Mouse (Mus musculus): ENCODE measurements at regions not wholly inside any gene's neighbourhood (a gene's known extent, or its start where the extent isn't known, plus 50 kb on each side); places are given as distances from the start of the nearest gene placed in this dataset.

DNA sequence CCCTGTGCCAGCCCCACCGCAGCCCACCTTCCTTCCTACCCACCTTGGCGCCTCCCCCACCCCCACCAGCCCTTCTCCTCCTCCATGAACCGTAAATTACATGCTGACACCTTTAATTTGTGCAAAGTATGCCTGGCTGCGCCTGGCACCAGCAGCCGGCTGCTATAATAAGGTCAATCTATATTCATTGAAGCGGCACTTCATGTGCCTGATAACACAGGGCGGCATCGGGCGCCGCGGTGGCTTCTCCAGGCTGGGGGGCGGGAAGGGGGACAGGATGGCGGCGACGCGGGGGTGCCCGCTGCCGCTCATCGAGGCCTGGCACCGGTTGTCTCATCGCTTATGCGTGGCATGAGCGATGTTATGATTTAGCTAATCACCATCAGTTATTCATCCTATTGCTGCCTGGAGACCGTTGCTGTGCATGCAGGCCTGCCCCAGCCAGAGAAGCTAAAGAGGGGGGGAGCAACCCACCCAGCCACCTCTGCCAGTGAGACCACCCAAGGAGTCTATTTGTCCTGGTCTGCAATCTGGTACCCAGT lies 157.5 kb downstream of the Rplp1 start:
- no peak for DNase-seq

DNA sequence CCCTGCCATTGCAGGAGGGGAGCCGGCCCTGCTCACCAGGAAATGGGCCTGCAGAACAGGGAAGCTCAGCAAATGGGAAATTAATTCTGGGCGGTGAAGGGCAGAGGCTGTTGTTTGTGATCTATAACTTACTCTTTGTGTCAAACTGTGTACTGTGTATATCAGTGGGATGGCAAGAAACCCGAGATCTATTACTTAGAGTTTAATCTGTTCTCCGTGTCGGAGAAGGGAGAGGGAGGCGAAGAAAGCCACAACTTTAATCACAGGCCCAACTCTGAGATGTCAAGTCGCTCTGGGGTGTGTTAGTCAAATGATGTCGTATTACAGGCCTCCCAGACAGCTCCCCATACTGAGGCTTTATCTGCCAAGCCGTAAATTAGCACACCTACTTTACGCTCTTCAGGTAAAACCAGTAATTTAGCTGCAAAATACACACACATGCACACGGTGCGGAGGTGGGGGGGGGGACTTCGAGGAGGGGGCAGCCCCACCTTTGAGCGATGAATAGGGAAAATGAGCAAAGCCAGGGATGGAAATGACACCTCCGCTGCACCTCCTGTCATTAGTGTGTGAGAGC lies 158.0 kb downstream of the Rplp1 start:
- no peak for DNase-seq

DNA sequence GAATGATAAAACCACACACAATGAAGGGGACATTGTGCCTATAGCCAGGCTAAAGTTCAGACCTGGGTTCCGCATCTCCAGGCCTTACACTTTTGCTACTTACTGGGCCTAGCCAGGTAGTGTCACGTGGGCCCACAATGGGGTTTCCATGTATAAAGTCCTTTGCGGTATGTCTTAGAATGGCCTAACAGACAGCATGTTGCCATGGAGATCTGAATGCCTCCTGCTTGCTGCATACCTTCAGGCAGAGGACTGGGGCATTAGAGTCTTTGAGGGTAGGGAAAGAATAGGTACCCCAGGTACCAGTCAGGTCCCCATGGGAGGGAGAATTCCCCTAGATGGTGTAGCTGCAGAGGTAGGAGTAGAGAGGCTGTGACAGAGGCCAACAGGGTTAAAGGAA lies 159.0 kb downstream of the Rplp1 start:
- DNase-seq, result no peak

DNA sequence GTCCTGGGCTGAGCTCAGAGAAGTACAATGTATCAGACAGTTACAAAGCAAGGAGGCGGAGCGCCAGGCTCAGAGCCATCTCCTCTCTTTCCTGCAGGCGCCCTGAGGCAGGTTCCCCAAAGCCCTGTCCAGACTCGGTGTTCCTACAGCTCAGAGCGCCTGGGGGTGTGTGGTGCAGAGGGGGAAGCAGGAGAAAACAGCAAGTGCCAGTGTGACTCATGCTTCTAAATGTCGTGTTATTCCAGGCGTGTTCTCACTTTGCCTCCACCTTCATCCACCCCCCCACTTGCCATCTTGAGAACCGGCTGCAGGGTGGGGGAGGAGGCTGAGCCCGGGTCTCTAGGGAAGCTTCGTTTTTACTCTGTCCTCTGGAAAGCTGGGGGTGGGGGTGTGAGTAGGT lies 160.5 kb downstream of the Rplp1 start:
- DNase-seq, result peak in 1 of 2 experiments; percentile 19

DNA sequence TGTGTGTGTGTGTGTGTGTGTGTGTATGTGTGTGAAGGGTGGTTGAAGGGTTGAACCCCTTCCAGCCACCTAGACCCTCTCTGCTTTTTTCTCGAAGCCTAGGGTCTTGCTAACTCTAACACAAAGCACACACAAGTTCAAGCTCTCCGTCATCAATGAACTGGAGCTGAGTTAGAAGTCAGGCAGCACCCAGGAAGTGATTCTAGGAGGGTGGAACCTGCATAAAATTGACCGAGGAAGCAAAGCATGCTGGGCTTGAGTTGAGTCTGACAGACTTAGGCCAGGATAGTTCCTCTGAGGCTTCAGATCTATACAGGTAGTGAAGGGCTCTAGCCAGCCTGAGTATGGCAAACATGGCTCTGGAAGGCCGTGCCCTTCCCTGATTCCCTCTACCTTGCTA lies 165.1 kb downstream of the Rplp1 start:
- DNase-seq, result no peak

DNA sequence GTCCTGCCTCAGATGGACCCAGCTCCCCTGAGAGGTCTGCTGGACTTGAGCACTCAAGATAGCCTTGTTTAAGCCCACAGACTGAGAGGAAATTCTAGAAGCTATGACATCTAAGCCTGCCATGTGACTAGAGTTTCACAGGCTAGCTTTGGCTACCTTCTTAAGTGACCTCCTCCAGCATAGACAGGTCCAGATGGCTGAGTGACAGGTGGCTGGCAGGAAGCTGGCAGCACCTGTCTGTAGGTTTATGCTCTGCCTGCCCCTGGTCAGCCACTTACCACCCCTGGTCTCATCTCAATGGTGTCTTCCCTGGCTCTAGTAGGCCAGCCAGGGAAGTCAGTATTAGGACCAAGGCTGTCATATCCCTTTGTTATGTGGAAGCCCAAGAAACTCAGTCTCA lies 165.9 kb downstream of the Rplp1 start:
- no peak for DNase-seq

DNA sequence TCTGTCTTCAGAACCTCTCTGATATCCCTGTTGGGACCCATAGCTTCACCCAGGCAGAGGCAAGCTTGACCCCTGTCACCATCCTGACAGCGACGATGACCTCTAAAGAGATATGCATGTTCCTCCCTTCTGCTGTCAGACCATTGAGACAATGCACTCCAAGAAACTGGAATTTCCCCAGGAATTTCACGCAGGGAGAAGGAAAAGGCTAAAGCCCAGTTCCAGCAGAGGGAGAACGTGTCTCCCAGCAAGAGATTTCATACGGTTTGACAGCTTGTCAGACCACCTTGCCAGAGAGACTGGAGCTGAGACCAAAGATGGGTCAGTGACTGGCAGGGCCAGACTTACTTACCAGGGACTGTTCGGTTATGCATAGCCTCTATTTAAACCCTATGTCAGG lies 167.9 kb downstream of the Rplp1 start:
- DNase-seq, result no peak

DNA sequence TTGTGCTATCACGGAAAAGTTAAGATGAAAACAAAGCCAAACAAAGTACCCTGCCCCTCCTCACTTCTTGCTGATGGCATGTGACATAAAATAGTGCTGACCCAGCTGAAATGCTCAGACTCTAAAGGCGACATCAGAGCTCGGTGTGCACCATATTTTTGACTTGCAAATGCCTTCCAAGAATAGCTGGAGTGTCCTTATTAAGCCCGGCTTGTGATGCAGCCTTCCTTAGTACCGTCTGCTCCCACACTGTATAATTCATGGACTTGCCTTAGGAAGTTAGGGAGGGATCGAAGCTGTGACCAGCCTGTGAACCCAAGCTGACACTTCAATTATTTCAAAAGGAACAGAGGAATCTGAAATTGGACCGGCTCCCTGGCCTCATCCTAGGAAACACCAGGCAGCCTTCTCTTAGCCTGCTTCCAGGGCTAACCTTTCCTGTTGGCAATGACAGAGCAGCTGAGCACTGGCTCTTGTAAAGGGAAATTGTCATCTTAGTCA lies 169.0 kb downstream of the Rplp1 start:
- no peak for DNase-seq

DNA sequence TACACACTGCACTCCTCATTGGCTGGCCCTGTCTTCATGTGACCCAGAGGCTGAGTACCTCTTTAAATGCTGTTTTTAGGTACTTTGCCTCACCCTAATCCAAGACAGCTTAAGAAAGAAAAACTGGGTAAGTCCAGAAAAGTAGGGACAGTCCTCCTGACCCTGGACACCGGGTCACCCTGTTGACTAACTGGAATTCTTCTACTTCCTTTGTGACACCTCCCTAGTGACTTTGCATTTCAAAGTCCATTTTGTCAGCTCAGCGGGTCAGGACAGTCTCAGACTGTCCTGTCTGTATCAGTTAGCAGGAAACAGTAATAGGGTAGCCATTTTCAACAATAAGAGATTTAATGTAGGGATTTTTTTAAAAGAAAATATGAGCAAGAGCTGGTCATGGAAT lies 180.8 kb downstream of the Rplp1 start:
- no peak for DNase-seq

DNA sequence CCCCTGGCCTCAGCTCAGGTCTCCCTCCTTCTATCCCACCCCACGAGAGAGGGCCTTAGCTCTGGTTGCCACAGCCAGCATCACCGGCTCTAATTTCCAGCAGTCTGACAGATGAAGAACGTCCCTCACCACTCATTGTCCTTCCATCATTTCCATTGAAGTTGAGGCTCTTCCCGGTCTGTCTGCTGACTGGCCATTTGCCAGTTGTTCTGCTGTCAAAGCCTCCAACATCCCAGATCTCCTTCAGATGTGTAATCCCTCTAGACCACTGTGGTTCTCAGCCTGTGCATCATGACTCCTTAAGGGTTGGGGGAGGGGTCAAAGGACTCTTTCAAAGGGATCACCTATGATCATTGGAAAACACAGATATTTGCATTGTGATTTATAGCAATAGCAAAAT lies 181.6 kb downstream of the Rplp1 start:
- DNase-seq, result no peak

DNA sequence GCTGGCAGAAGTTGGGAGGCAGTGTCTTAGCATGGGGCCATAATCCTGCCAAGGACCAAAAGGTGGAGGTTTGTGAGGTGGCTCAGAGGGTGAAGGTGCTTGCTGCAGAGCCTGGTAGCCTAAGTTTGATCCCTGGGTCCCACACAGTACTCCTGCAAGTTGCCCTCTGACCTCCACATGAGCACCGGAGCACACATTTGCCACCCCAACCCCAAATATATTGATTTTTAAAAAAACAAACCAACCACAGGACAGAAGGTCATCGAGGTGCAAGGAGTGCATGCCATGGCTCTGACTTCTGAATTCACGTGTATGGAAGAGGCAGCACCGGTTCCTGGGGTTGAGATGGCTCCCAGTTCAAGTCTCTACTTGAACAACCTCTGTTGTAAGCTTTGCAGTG lies 186.2 kb downstream of the Rplp1 start:
- DNase-seq, result no peak

DNA sequence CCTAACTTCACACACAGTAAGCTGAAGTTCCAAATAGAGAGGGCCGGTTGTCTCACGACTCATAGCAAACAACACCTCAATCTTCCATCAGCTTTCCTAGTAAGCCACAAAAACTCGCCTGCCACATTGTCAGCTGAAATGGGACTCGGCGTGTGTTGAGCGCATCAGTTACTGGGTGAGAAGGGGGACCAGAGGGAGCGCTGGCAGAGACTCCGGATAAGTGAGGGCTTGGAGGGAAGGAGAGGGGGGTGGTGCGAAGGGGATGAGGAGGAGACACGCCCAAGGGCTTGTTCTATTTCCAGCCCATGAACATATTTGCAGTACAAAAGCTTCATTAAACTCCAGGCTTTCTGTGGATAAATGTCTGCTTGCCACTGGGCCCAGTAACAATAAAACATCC lies 186.7 kb downstream of the Rplp1 start:
- DNase-seq, result no peak

DNA sequence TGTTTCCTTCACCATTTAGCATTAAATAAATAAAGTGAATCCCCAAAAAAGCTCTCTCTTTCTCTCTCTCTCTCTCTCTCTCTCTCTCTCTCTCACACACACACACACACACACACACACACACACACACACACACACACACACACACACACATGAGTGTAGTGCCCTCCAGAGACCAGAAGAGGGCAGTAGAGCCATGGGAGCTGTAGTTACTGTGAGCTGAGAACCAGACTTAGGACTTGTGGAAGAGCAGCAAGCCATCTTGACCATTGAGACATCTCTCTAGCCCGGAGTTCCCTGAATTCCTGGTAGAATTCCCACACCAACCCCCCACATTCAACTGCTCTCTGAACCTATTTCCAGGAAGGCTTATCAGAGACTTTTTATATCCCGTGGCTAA lies 190.3 kb downstream of the Rplp1 start:
- no peak for DNase-seq

DNA sequence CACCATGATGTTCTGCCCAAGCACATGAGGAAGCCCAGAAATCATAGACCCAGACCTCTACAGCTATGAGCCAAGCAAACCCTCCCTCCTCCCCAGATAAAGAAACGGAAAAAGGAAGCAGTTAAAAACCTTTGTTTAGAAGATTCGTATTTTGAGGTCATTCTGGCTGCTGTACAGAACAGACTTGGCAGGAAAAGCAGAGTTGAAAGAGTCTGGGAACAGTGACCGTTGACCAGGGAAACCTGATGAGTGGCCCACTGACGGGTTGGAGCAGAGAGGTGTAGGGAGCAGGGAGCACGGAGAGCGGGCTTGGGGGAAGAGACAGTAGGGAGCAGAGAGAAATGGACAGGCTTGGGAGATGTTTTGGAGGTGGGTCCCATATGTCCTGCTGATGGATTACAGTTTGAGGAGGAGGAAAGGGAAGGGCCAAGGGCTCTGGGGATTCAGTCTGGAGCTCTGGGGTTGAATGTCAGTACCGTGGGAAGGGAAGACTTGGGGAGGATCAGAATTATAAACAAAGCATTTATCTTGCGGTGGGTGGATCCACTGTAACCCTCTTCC lies 191.2 kb downstream of the Rplp1 start:
- DNase-seq, result no peak

DNA sequence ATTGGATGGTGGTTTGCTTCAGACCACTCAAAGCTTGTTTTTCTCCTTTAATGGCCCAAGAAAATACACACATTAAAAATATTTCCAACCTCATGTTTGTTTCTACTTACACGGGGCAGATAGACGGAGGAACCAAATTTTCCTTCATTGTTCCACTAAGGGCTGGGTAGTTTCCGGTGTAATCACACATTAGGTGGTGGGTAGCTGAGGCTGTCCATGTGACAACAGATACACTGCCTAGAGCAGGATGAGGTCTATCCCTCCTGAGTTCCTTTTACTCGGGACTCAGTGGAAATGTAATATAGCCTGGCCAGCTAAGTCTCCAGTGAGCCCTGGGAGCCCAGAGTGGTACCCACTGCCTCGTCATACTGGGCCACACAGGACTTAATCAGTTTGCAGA lies 192.5 kb downstream of the Rplp1 start:
- no peak for DNase-seq

DNA sequence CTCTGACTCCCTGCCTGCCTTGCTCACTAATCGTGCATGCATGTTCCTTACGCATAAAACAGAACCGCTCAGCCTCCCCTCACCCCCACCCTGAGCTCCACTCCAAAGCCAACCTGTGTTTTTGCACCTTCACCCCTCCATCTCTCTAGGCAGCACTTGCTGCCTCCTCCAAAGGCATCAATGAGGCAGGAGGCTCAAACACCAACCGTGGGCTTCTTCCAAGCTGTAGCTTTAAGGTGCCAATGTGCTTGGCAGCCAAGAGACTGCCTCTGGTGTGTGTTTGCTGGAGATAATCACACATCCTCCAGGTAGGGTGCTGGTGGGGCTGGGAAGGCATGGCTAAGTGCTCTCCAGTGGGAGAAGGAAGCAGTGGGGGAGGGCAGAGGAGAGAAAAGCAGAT lies 193.3 kb downstream of the Rplp1 start:
- DNase-seq, result no peak

DNA sequence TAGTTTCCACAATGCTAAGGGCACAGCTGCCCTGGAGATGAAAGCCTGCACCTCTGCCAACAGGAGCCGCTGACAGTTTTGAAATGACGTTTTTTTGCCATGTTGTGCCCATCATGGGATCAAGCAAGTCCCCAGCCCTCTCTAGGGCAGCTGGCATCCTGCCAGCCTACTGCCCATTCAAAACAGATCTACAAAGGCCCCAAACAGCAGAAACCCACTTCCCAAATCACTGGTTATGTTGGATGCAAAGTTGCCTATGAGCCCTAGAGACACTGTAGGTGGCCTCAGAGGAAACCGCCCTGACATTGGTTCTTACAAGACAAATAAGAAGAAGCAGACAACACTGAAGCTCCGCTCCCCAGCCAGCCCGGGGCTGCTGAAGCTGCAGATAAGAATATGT lies 194.1 kb downstream of the Rplp1 start:
- no peak for DNase-seq

DNA sequence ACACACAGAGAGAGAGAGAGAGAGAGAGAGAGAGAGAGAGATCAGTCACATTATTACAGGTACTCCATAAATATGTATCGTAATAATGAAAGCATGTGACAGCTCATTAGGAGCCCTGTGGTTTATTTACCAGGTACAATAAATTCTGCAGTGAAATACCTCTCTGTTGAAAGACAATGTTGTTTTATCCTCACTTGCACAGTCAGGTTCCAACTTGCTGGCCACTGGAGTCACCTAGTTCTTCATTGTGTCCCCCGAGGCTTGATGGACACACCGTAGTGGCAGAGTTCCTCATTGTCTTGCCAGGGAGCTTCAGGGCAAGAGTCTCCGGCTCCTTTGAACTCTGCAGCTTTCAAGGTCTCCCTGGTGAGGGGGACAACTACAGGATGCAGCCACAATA lies 197.6 kb downstream of the Rplp1 start:
- no peak for DNase-seq

DNA sequence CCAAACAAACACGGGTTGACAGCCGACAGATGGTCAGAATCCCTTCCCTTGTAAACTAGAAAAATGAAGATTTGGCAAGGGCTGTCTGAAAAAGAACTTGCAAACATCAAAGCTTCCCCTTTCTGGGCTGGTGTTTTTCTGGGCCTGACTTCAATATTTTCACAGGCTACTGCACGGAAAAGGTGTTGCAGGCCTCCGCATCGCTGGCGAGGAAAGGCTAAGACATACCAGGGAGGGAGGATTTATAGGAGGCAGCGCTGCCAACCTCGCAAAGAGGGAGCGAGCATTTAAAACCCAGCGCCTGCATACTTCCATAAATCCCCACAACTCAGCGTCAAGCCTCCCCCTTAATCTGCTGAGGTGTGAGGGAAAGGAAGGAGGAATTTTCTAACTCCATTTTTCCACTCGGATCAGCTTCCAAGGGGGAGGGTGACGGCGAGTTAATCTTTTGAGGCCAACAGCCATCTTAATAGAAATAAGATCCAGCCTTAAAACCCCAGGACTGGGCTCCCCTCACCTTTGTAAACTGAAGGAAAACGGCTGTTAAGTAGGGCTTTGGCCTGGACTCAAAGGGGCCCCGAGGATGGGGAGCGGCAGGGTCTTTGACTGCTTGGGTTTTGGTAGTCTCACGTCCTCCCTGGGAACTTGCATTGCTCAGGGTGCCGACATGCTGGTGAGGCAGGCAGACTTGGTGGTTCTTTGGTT lies 199.9 kb downstream of the Rplp1 start:
- DNase-seq, result no peak

DNA sequence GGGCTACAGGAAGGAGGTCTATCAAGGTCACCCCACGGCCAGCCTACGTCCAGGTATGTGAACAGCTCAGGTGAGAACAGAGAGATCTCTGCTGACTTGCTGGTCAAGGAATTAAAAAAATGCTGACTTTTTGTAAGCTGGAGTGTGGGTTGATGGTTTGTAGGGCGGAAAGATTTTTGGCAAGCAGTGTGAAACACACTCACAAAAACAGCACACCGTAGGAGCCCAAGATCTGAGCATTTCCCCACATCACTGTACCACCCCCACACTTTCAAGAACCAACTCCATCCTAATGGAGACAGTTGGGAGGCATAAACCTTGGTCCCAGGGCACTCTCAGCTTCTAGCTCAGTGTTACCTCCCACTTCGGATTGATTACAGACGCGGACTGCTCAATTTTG lies 200.5 kb downstream of the Rplp1 start:
- no peak for DNase-seq

DNA sequence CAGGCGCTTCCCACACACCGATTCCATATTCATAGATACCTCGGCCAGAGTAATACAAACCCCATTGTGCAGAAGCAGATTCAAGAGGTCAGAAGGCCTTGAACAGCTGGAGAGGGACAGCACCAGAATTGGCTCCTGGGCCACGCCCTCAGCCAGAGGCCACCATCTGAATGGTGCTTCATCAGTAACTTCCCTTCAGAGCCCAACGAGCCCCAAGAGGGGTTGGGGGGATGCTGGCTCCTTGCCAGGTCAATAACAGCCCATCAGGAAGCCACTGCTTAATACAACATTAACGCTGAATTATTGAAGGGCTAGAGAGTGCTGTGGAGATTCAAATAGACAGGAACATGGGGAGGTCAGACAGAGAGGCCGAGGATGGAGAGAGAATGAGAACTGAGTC lies 203.0 kb downstream of the Rplp1 start:
- no peak for DNase-seq

DNA sequence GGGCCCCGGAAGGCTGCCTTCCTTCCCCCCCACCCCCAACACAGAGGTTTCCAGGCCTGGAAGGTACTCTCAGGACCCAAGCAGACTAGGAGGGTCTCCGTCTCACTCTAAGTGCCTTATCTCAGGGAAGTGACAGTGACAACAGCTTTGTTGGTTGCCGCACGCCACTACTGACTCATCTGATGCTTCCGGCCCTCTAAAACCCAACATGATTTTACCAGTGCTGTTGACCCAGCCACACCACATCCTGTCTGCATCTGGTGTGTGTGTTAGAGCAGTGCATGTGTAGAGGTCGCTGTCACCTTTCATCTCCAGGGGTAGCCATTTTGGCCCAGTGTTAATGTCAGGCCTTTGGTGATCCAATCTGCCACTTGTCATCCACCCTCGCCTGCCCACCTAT lies 206.5 kb downstream of the Rplp1 start:
- DNase-seq, result peak; percentile 30 to 73

DNA sequence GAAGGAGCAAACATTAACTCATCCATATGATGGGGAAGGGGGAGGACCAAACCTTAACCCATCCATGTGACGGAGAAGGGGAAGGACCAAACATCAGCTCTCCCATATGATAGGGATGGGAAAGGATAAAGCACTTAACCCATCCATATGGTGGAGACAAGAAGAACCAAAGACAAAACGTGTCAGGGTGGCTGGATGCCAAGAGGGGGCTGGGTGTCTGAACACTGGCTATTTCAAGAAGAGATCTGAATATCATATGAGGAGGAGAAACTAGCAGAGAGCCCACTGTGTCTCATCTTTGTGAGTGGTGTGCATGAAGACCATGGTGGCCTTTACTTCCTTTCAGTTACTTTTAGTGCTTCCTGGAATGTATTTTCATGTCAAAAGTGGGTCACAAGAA lies 207.0 kb downstream of the Rplp1 start:
- no peak for DNase-seq

DNA sequence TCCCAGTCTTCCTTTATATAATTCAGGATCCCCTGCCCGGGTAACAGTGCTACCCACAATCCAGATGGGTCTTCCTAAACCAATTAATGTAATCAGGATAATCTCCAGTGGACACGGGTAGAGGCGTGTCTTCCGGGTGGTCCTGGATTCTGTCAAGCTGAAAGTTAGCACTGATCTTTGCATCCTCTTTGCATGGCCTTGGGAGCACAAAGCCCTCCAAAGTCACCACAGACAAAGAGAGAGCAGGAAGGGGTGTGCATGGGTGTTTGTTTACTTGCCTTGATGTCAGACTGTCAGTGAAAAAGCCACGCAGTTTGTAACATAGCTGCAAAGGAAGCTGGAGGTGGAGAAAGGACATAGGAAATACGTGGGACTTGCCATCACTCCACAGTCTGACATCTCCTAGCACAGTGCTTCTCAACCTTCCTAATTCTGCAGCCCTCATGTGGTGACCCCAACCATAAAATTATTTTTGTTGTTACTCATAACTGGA lies 208.0 kb downstream of the Rplp1 start:
- peak in 1 of 2 experiments; percentile 28 for DNase-seq
